Mouse (Mus musculus) gastrocnemius, adult 2 months (tissue): Measurements from ENCODE around the gene Psme2. TPM values are rescaled to one million over a fixed set of nuclear protein-coding genes. Genes with fewer than 3 reads are reported as not detected.

Source experiments
- DNase-seq: peaks from one replicate; pipeline ENCODE4 v3.0.0; 2022
- H3K27ac ChIP-seq: fragments of 200-600 bp; 2 replicates; pipeline ENCODE4 v1.8.1; 2022; ENCODE audit warnings: mild to moderate bottlenecking
- H3K4me3 ChIP-seq: fragments of 200-600 bp; 2 replicates; pipeline ENCODE4 v1.8.1; 2022; ENCODE audit warnings: mild to moderate bottlenecking, moderate library complexity
- CTCF ChIP-seq: fragments of 200-600 bp; IDR thresholded peaks from 2 replicates; pipeline ENCODE4 v1.8.1; 2022; ENCODE audit warnings: antibody characterized with exemption, mild to moderate bottlenecking, moderate library complexity
- intact Hi-C: fragments of 180-260 bp; cut with DNase I; formaldehyde crosslinking; loops from one replicate; pipeline ENCODE4 v1.15.1; 2025
- total RNA-seq, 2 experiments: library from RNA; stranded (reverse); gene quantifications; 2 replicates each; pipeline ENCODE4 v1.2.3; 2021

The Psme2 gene
- total RNA-seq, 2 experiments from 2014 or later, result 33.8 to 54.8 TPM

GRCm38 (mm10) chr14:55557003-55557402, 33.9 kb downstream of the Psme2 start:
- Histone ChIP-seq H3K27ac (peak overlapping the region; percentile 96), H3K4me3 (no peak overlapping the region)
- peak; percentile 85 for DNase-seq
- TF ChIP-seq CTCF, result peak; percentile 85
- intact Hi-C loops, result loop anchor here (2.0 to 5.0 kb wide), 2 partner anchors 45 to 60 kb away; partner anchors contain the start of gene Irf9

GRCm38 (mm10) chr14:55555788-55556187, 35.1 kb downstream of the Psme2 start:
- no peak for TF ChIP-seq CTCF
- H3K4me3 ChIP-seq, result no peak overlapping the region
- H3K27ac ChIP-seq, result no peak overlapping the region
- intact Hi-C loops, result loop anchor here (2.0 to 5.0 kb wide), 2 partner anchors 47 to 59 kb away; partner anchors contain the start of gene Irf9
- no peak for DNase-seq

DNA sequence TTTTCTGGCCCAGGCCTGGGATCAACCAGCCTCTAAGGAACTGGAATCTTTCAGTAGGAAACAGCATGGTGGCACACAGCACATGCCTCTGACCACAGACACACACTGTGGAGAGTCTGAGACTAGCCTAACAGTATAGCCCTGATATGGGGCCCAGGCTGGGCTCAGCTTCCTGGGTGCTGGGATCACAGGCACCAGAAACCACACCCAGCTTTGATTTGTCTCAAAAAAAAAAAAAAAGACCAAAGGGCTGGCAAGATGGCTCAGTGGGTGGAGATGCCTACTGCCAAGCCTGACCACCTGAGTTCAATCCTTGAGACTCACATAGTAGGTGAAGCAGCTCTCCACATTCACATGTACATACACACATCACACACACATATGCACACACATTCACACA, 36.3 kb downstream of the Psme2 start:
- no peak for DNase-seq
- no peak overlapping the region for H3K27ac ChIP-seq
- no peak for TF ChIP-seq CTCF
- intact Hi-C loops, result loop anchor here (5.0 kb wide), 1 partner anchor 48 kb away; the partner anchor contains the start of gene Irf9
- no peak overlapping the region for H3K4me3 ChIP-seq

- Histone ChIP-seq H3K4me3 (no peak overlapping the region), H3K27ac (no peak overlapping the region)
- no peak for TF ChIP-seq CTCF
- intact Hi-C loops, result no loop called here
- no peak for DNase-seq
Measured at GRCm38 (mm10) chr14:55551794-55552193, 39.1 kb downstream of the Psme2 start.

- Histone ChIP-seq H3K27ac (no peak overlapping the region), H3K4me3 (no peak overlapping the region)
- DNase-seq, result no peak
- no peak for TF ChIP-seq CTCF
- intact Hi-C loops, result no loop called here
Measured at GRCm38 (mm10) chr14:55551347-55551746, 39.6 kb downstream of the Psme2 start.

- TF ChIP-seq CTCF, result no peak
- DNase-seq, result no peak
- Histone ChIP-seq H3K4me3 (no peak overlapping the region), H3K27ac (no peak overlapping the region)
- intact Hi-C loops, result no loop called here
Measured at GRCm38 (mm10) chr14:55550191-55550590, 40.7 kb downstream of the Psme2 start.

DNA sequence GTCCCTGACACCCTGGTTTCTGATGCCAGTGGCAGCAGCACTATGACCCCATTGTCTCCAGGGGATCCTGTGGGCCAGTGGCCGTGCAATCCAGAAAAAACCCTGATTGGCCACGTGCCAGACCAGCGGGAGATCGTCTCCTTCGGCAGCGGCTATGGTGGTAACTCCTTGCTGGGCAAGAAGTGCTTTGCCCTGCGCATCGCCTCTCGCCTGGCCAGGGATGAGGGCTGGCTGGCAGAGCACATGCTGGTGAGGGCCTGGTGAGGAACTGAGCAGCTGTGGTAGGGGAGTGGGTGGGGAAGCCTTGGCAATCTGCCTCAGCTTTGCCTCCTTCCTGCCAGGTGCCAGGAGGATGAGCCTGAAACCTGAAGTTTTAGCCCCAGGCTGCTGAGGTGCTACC, 46.6 kb downstream of the Psme2 start:
- no peak overlapping the region for H3K4me3 ChIP-seq
- TF ChIP-seq CTCF, result no peak
- DNase-seq, result no peak
- intact Hi-C loops, result no loop called here
- no peak overlapping the region for H3K27ac ChIP-seq

- intact Hi-C loops, result no loop called here
- DNase-seq, result no peak
- Histone ChIP-seq H3K27ac (no peak overlapping the region), H3K4me3 (no peak overlapping the region)
- TF ChIP-seq CTCF, result no peak
Measured at GRCm38 (mm10) chr14:55542268-55542667, 48.6 kb downstream of the Psme2 start.

DNA sequence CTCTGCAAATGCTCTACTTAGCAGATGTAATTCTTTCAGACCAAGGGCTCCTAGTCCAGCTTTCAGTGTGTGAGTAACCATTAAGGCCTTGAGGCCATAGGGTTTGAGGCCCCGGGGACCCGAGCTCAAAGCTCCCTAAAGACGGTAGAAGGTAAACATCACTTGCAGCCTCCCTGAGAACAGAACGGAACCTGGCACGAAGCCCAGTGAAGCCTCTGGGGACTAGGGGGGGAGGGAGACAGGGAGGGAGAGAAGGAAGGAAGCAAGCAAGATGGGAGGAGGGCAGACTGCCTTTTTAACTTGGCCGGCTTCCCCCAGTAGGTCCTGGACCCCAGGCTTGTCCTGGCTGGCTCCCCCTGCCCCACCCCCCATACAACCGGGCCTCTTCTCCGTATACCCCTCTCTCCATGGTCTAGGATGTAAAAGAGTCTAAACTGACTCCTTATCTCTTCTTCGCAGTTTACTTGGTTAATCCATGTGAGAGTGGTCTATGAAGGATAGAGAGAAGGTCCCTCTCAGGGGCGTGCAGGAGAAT, 50.1 kb downstream of the Psme2 start:
- no peak for TF ChIP-seq CTCF
- H3K27ac ChIP-seq, result peak overlapping the region; percentile 86
- H3K4me3 ChIP-seq, result peak overlapping the region; percentile 78
- intact Hi-C loops, result no loop called here
- peak; percentile 84 for DNase-seq

DNA sequence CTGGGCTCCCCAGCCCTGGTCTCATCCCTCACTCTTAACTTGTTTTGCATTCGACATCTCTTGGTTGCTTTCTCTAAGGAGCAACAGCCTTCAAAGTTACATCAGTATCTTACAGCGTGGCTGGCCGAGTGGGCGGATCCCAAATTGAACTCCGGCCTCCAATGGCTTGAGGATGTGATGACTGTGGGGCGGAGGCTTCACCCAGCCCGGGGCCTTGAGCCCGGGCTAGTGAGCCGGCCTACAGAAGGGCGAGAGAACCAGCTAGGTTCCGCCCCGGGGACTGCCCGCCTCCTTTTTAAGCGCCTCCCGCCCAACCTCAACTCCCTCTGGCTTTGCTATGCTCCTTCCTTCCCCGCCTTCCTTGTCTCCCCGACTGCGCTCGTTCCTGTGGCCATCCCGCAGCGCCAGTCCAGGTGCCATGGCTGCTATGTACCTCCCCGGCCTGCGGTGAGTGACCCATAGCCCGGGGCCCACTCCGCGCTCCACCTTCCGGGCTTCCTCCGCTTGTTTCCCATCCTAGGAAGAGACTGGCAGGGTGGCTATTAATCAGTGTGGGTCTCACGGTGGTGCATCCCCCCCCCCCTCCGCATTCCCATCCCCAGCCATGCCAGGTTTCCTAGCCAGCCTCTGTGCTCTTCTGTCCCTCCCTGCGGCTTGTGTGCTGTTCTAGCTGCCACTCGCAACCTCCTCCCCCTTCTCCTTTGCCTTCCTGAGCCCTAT, 50.7 kb downstream of the Psme2 start, which contains the start of gene Pck2:
TSS of gene Pck2 (plus strand) at position 200 of the 720 bp plus-strand sequence.
- peak within 1 kb of the TSS; percentile 78 for H3K4me3 ChIP-seq
- DNase-seq, result peak; percentile 92
- intact Hi-C loops, result no loop called here
- H3K27ac ChIP-seq, result peak within 1 kb of the TSS; percentile 86
- TF ChIP-seq CTCF, result no peak

Other genes starting within 250 kb of the Psme2 start
- gene Dhrs4, start 112.4 kb downstream of the Psme2 start, total RNA-seq, result 10 to 100 TPM; 28.4 to 68.7 TPM
- under 1 TPM; 0.43 to 0.95 TPM for gene Carmil3, start 100.5 kb downstream of the Psme2 start, total RNA-seq
- gene Cpne6, start 80.7 kb downstream of the Psme2 start, total RNA-seq, result not detected
- not detected for gene Nrl, start 66.1 kb downstream of the Psme2 start, total RNA-seq
- 1 to 10 TPM; 3.5 to 4.2 TPM for gene Pck2, start 50.8 kb downstream of the Psme2 start, total RNA-seq
- 100 to 1,000 TPM; 129 to 133 TPM for gene Dcaf11, start 31.1 kb downstream of the Psme2 start, total RNA-seq
- gene A730061H03Rik, start 30.7 kb downstream of the Psme2 start, total RNA-seq, result not detected
- 100 to 1,000 TPM; 282 to 334 TPM for gene Fitm1, start 15.5 kb downstream of the Psme2 start, total RNA-seq
- 10 to 100 TPM; 53.3 to 75.5 TPM for gene Psme1, start 13.0 kb downstream of the Psme2 start, total RNA-seq
- 10 to 100 TPM; 30.3 to 45.2 TPM for gene Emc9, start 5.8 kb downstream of the Psme2 start, total RNA-seq
- gene Rnf31, start 595 bp upstream of the Psme2 start, total RNA-seq, result 10 to 100 TPM; 17.1 to 20.4 TPM
- gene Irf9, start 12.5 kb upstream of the Psme2 start, total RNA-seq, result 1 to 10 TPM; 4.7 to 5.1 TPM
- not detected for gene Rec8, start 26.9 kb upstream of the Psme2 start, total RNA-seq
- gene Ipo4, start 44.8 kb upstream of the Psme2 start, total RNA-seq, result 10 to 100 TPM; 73.2 to 81.0 TPM
- gene Gm49378, start 46.8 kb upstream of the Psme2 start, total RNA-seq, result 1 to 10 TPM; 1.1 to 2.3 TPM
- 10 to 100 TPM; 15.0 to 21.3 TPM for gene Tm9sf1, start 52.7 kb upstream of the Psme2 start, total RNA-seq
- gene Tssk4, start 59.1 kb upstream of the Psme2 start, total RNA-seq, result under 1 TPM; 0.20 to 0.28 TPM
- gene Mdp1, start 69.4 kb upstream of the Psme2 start, total RNA-seq, result 10 to 100 TPM; 17.4 to 23.8 TPM
- 1 to 10 TPM; 2.4 to 3.1 TPM for gene Gmpr2, start 80.8 kb upstream of the Psme2 start, total RNA-seq
- 100 to 1,000 TPM; 188 to 211 TPM for gene Nedd8, start 81.0 kb upstream of the Psme2 start, total RNA-seq
- gene Tinf2, start 90.7 kb upstream of the Psme2 start, total RNA-seq, result 10 to 100 TPM; 10.4 to 13.1 TPM
- under 1 TPM in 1 of 2 experiments, not detected in 1; 0.11 TPM for gene Tgm1, start 122.8 kb upstream of the Psme2 start, total RNA-seq
- gene Rabggta, start 131.2 kb upstream of the Psme2 start, total RNA-seq, result 10 to 100 TPM in 1 of 2 experiments, 1 to 10 TPM in 1; 9.8 to 10.6 TPM
- gene Dhrs1, start 154.6 kb upstream of the Psme2 start, total RNA-seq, result 10 to 100 TPM; 29.1 to 33.0 TPM
- gene Nop9, start 154.6 kb upstream of the Psme2 start, total RNA-seq, result 10 to 100 TPM in 1 of 2 experiments, 1 to 10 TPM in 1; 9.8 to 10.4 TPM
- gene Cideb, start 167.3 kb upstream of the Psme2 start, total RNA-seq, result not detected
- not detected for gene Ltb4r2, start 170.3 kb upstream of the Psme2 start, total RNA-seq
- under 1 TPM in 1 of 2 experiments, not detected in 1; 0.18 TPM for gene Ltb4r1, start 174.8 kb upstream of the Psme2 start, total RNA-seq
- 10 to 100 TPM in 1 of 2 experiments, 1 to 10 TPM in 1; 6.8 to 10.1 TPM for gene Adcy4, start 193.0 kb upstream of the Psme2 start, total RNA-seq
- 1 to 10 TPM in 1 of 2 experiments, under 1 TPM in 1; 0.64 to 1.1 TPM for gene Ripk3, start 197.8 kb upstream of the Psme2 start, total RNA-seq
- gene Nfatc4, start 232.0 kb upstream of the Psme2 start, total RNA-seq, result 1 to 10 TPM; 3.4 to 3.8 TPM